Mouse (Mus musculus) mouse embryonic stem cell (cell line): ENCODE results near the gene Gm10563.
"Not testable (repeated sequence)": the region's sequence is repeated elsewhere in the genome, so short reads cannot be mapped to it uniquely, and the experiment has no call there.

ENCODE experiments used
- in situ Hi-C, 2 experiments: fragments of 300-500 bp; cut with MboI; formaldehyde crosslinking; loops; 1 replicate in 1 of 2; 3 replicates in 1 of 2; pipeline ENCODE4 v1.14.3; 2019 to 2020; ENCODE audit warnings: low sequenced_read_pairs in 2 of 2, low pct_unique_long_range_greater_than_20kb in 1 of 2, mixed read lengths in 1 of 2; ENCODE audit not compliant: unreplicated experiment in 1 of 2

The Gm10563 gene

DNA sequence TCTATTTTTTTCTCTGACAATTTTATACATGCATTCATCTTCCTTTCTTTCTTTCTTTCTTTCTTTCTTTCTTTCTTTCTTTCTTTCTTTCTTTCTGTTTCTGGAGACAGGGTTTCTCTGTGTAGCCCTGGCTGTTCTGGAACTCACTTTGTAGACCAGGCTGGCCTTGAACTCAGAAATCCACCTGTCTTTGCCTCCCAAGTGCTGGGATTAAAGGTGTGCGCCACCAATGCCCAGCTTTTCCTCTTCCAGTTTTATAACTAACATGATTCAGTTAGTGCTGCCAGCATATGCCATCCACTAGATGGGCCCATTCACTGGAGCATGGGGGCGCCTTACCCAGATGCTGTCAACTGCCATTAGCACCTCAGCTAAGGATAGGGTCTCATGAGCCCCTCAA lies at the start of gene Gm10563:
Gene Gm10563, minus strand, starts transcription at position 101 of the 400 bp plus-strand sequence.
- in situ Hi-C loops: not testable (repeated sequence)

- in situ Hi-C loops: no loop called here
Observed at GRCm38 (mm10) chr4:155694482-155695401, 49.5 kb upstream of the Gm10563 start.

- in situ Hi-C loops: no loop called here
Observed at GRCm38 (mm10) chr4:155694111-155694481, 48.9 kb upstream of the Gm10563 start, which contains the start of gene Fndc10. Gene Fndc10 (plus strand): TSS chr4:155694342.

DNA sequence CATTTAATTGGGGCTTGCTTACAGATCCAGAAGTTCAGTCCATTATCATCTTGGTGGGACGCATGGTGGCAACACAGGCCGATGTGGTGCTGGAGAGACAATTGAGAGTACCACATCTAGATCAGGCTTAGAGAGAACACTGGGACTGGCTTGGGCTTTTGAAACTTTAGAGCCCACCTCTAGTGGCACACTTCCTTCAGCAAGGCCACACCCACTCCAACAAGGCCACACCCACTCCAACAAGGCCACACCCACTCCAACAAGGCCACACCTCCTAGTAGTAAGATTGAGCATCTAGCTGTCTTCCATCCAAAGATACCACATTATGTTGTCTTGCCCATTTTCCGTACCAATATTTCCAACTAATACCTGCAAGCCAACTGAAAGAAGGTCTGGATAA lies 47.2 kb upstream of the Gm10563 start:
- in situ Hi-C loops: no loop called here

DNA sequence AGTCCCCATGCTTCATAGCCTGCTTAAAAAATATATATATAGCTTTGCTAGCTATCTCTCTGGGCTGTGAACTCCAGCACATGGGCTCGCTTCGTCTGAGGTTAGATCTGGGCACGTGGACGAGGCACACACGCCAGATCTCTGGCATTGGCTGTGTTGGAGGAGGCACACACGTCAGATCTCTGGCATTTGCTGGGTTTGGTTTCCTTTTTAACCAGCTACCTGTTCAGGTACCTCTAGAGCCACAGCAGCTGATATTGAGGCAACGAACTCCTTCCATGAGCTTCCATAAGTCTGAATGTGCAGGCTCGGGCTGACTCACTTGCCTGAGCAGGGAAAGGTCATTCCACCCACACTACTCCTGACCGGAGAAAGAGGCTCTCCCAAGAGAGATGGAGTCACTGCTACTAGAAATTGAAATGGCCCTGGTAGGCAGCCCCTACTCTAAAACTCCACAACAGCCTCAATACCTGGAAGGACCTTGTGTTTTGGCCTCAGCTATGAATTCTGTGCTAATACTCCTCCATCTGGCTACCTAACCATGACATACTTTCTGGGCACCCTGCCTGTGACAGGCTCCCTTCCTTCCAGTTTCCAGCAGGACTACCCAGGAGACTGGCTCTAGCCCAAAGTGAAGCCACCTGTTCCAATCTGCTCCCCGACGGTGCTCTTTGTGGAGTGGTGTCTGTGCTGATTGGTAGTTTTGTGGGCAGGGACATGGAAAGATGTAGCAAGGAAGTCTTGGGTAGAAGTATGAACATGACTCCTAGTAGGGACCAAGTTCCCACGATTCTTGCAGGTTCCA lies 45.6 kb upstream of the Gm10563 start:
- in situ Hi-C loops: no loop called here

GRCm38 (mm10) chr4:155687764-155688163 lies 42.6 kb upstream of the Gm10563 start:
- in situ Hi-C loops: not testable (repeated sequence)

- in situ Hi-C loops: not testable (repeated sequence)
Observed at GRCm38 (mm10) chr4:155683670-155684277, 38.6 kb upstream of the Gm10563 start.

- in situ Hi-C loops: no loop called here
Observed at GRCm38 (mm10) chr4:155675991-155676390, 30.8 kb upstream of the Gm10563 start.

- in situ Hi-C loops: no loop called here
Observed at GRCm38 (mm10) chr4:155672082-155672481, 26.9 kb upstream of the Gm10563 start.

GRCm38 (mm10) chr4:155670236-155670635 lies 25.0 kb upstream of the Gm10563 start:
- in situ Hi-C loops: not testable (repeated sequence)

- in situ Hi-C loops: no loop called here
Observed at GRCm38 (mm10) chr4:155669598-155670075, 24.4 kb upstream of the Gm10563 start.

GRCm38 (mm10) chr4:155668689-155669597 lies 23.7 kb upstream of the Gm10563 start, which contains the start of gene Mib2:
Gene Mib2 (minus strand): TSS chr4:155669198.
- in situ Hi-C loops: no loop called here

- in situ Hi-C loops: no loop called here
Observed at GRCm38 (mm10) chr4:155666903-155667302, 21.7 kb upstream of the Gm10563 start.

- in situ Hi-C loops: no loop called here
Observed at GRCm38 (mm10) chr4:155660641-155661040, 15.4 kb upstream of the Gm10563 start.

DNA sequence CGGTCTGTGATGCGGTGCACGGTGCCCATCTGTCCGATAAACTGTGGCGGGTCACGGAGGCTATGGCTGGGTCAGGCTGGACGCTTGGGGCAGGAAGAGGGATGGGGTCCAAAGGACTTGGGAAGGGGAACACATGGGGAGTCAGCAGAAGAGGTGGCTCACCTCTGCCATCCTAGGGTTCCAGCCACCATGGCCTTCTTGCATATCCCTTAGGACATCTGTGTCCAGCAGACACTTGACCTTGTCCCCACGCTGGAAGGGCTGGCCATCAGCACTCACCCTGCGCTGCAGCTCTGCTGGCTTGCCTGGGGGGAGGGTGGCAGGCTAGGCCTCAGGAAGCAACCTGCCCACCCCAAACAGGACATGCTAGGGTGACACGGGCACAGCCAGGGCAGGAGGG lies 13.8 kb upstream of the Gm10563 start:
- in situ Hi-C loops: no loop called here

GRCm38 (mm10) chr4:155656214-155656751 lies 11.1 kb upstream of the Gm10563 start:
- in situ Hi-C loops: no loop called here

DNA sequence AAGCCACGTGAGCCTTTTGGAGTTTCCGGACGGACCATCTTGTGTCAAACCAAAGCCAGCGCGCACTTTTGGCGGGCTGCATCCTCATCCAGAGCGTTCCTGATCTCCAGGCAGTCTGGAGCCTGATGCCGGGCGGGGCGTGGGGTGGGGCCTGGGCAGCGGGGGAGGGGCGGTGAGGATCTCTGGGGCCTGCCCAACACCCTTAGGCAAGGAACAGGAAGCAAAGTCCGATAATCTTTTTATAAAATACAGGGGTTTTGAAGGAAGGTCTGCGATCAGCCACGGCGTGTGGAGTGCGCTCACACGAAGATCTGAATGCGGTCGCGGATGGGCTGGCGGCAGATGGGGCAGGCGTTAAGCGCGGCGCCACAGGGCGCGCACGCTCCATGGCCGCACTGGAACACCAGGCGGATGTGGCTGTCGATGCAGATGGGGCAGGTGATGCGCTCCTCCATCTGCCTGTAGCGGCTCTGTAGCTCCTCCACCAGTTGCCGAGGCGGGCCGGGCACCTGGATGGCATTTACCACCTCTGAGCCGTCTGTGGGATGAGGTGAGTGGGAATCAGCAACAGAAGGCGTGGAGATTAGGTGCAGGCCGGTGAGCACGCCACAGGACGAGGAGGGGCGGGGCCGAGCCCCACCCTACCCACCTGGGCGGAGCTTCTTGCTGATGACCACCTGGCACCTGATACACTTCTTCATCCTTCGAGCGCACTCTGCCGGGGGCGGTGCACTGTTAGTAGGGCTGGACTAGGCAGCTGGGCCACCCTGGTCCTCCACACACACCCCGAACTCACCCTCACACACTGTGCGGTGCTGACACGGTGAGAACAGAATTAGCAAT lies 9.5 kb upstream of the Gm10563 start:
- in situ Hi-C loops: loop anchor here in 1 of 2 experiments (5.0 kb wide), 1 partner anchor 48 kb away; the partner anchor contains the start of gene Ssu72
